16 mouse cellular contexts compared by ENCODE assay signal in genomic region chr1:191281171-191281570, GRCm38 (mm10). TPM values are rescaled to one million over a fixed set of nuclear protein-coding genes. Genes with fewer than 3 reads are reported as not detected.
DNase-seq lines count a peak whose midpoint lies in the region.
"Had no signal": no experiment of that assay in that cellular context is flagged by ENCODE, and none has a peak within 500 bp of the region (broad histone marks: within the 10 kb centered on the region; RNA-seq: fewer than 3 reads in every experiment).

No protein-coding gene starts in this region.

- peaks cover 5% of the 10 kb centered on the region; the same call in 1 of the 2 replicates for H3K9me3 ChIP-seq in megakaryocyte, embryonic 14.5 days
- H3K9me3 ChIP-seq: embryonic facial prominence, embryonic 15.5 days; intestine, embryonic 15.5 days had no signal

- peaks cover 49% of the 10 kb centered on the region for H3K27me3 ChIP-seq in megakaryocyte, embryonic 14.5 days (replicated peaks)
- H3K27me3 ChIP-seq: embryonic facial prominence, embryonic 15.5 days; intestine, embryonic 15.5 days had no signal

- no peaks in the 10 kb centered on the region for H3K36me3 ChIP-seq in megakaryocyte, embryonic 14.5 days (replicated peaks; ENCODE audit: low read length)
- H3K36me3 ChIP-seq: embryonic facial prominence, embryonic 15.5 days; intestine, embryonic 15.5 days had no signal

- peak; percentile 71 for DNase-seq in layer of hippocampus, adult 9-11 months
- no peak for DNase-seq in layer of hippocampus, postnatal 25 days (ENCODE audit: extremely low spot score in 1 of 2, low spot score in 1 of 2)
- DNase-seq in B cell, adult 2 months, result peak; percentile 55 to 60
- peak; percentile 58 for DNase-seq in c-Kit-positive CD71-negative TER-119-negative erythroid progenitor cells, embryonic 14.5 days (ENCODE audit: low read depth)
- no peak for DNase-seq in adrenal gland, postnatal 36 days
- DNase-seq in frontal cortex, adult 2 months (ENCODE audit: extremely low spot score in 1 of 2, low spot score in 1 of 2), result no peak
- no peak for DNase-seq in embryo, embryonic 10 days (ENCODE audit: low spot score)
- DNase-seq: cerebellum, postnatal 36 days; gastrocnemius, postnatal 10 days; kidney, postnatal 14 days; layer of hippocampus, postnatal 36 days; lung, embryonic 14.5 days; retina, postnatal 1 day had no signal

- peak overlapping the region; percentile 84 for H3K4me3 ChIP-seq in megakaryocyte, embryonic 14.5 days (replicated peaks)
- H3K4me3 ChIP-seq: embryonic facial prominence, embryonic 15.5 days; intestine, embryonic 15.5 days had no signal

- H3K4me1 ChIP-seq in megakaryocyte, embryonic 14.5 days, result peaks cover 31% of the 10 kb centered on the region
- H3K4me1 ChIP-seq: embryonic facial prominence, embryonic 15.5 days had no signal

RNA-seq across cellular contexts. Expression of gene Nenf, which starts 36.8 kb away (rescaled TPM):
- total RNA-seq in layer of hippocampus, postnatal 25 days (2021), result 10 to 100 TPM; 64.0 to 69.1 TPM
- polyA plus RNA-seq in megakaryocyte, embryonic 14.5 days (2012; ENCODE audit: insufficient read depth, low replicate concordance), result 20.2 and 31.8 TPM in 2 replicates
- total RNA-seq in adrenal gland, postnatal 36 days (2021), result 100 to 1,000 TPM in 1 of 2 experiments, 10 to 100 TPM in 1; 86.6 to 103 TPM
- 155 and 168 TPM in 2 replicates for polyA plus RNA-seq in frontal cortex, adult 2 months (2012; rRNA removed)

RNA-seq across cellular contexts. Expression of gene Tmem206, which starts 44.5 kb away (rescaled TPM):
- total RNA-seq in layer of hippocampus, postnatal 25 days (2021), result 1 to 10 TPM; 8.7 to 9.6 TPM
- 3.4 TPM in 1 of 2 replicates, not detected in the other for polyA plus RNA-seq in megakaryocyte, embryonic 14.5 days (2012; ENCODE audit: insufficient read depth, low replicate concordance)
- total RNA-seq in adrenal gland, postnatal 36 days (2021), result 1 to 10 TPM; 4.7 to 6.0 TPM
- 9.6 and 11.2 TPM in 2 replicates for polyA plus RNA-seq in frontal cortex, adult 2 months (2012; rRNA removed)

Comparison
In these comparisons a context has a peak if more than half of its experiments do, and no peak if none do; other contexts are left out.
1. DNase-seq: peak in layer of hippocampus, adult 9-11 months (single experiment), B cell, adult 2 months (2 of 2) and c-Kit-positive CD71-negative TER-119-negative erythroid progenitor cells, embryonic 14.5 days (single experiment); none in layer of hippocampus, postnatal 25 days (0 of 2), adrenal gland, postnatal 36 days (0 of 2), frontal cortex, adult 2 months (0 of 2) and embryo, embryonic 10 days (single experiment).